Mouse (Mus musculus) CD8-positive naive resting alpha-beta T cell, adult 2 months (primary cell): ENCODE data around the gene Pianp.
A peak's percentile ranks its signal among the peaks of the same experiment; 100 is the strongest.

Experiments
- DNase-seq, 2 experiments: peaks; one replicate each; pipeline ENCODE4 v3.0.0; 2022; ENCODE audit warnings: low read depth in 2 of 2, low spot score in 2 of 2

Gene Pianp

GRCm38 (mm10) chr6:124996551-124997501 lies at the start of gene Pianp:
TSS of gene Pianp (plus strand) at chr6:124996694.
- DNase-seq, result peak; percentile 62 to 72

GRCm38 (mm10) chr6:124953991-124954715 lies 42.3 kb upstream of the Pianp start:
- no peak for DNase-seq

- DNase-seq, result no peak
These were observed 41.3 kb upstream of the Pianp start for GRCm38 (mm10) chr6:124955212-124955611.

- DNase-seq, result no peak
These were observed 38.4 kb upstream of the Pianp start for GRCm38 (mm10) chr6:124958127-124958526.

- no peak for DNase-seq
These were observed 36.5 kb upstream of the Pianp start for GRCm38 (mm10) chr6:124959960-124960359.

- DNase-seq, result no peak
These were observed 35.5 kb upstream of the Pianp start for GRCm38 (mm10) chr6:124961021-124961420.

GRCm38 (mm10) chr6:124964638-124965037 lies 31.9 kb upstream of the Pianp start:
- DNase-seq, result no peak

- peak; percentile 92 to 93 for DNase-seq
These were observed 31.3 kb upstream of the Pianp start, which contains the start of gene Cops7a for GRCm38 (mm10) chr6:124965088-124965719. TSS of gene Cops7a (minus strand) at chr6:124965538.

- DNase-seq, result no peak
These were observed 30.7 kb upstream of the Pianp start for GRCm38 (mm10) chr6:124965747-124966146.

GRCm38 (mm10) chr6:124966466-124967118 lies 29.9 kb upstream of the Pianp start:
- DNase-seq, result peak in 1 of 2 experiments; percentile 5

GRCm38 (mm10) chr6:124967766-124968165 lies 28.7 kb upstream of the Pianp start:
- peak; percentile 31 to 59 for DNase-seq

GRCm38 (mm10) chr6:124992241-124992640 lies 4.3 kb upstream of the Pianp start:
- DNase-seq, result no peak

GRCm38 (mm10) chr6:124993365-124993764 lies 3.1 kb upstream of the Pianp start:
- no peak for DNase-seq

- DNase-seq, result no peak
These were observed 2.6 kb upstream of the Pianp start for GRCm38 (mm10) chr6:124993876-124994275.

- DNase-seq, result no peak
These were observed 1.2 kb upstream of the Pianp start for GRCm38 (mm10) chr6:124995246-124995645.

GRCm38 (mm10) chr6:124995831-124996403 lies 577 bp upstream of the Pianp start:
- no peak for DNase-seq

GRCm38 (mm10) chr6:124998066-124998465 lies 1.6 kb downstream of the Pianp start:
- DNase-seq, result no peak

GRCm38 (mm10) chr6:124999091-124999490 lies 2.6 kb downstream of the Pianp start:
- no peak for DNase-seq

GRCm38 (mm10) chr6:124999546-124999945 lies 3.1 kb downstream of the Pianp start:
- DNase-seq, result no peak

- no peak for DNase-seq
These were observed 7.2 kb downstream of the Pianp start for GRCm38 (mm10) chr6:125003706-125004105.

- no peak for DNase-seq
These were observed 8.6 kb downstream of the Pianp start for GRCm38 (mm10) chr6:125005086-125005485.
